Mouse (Mus musculus) left cerebral cortex, adult 9 months (tissue): ENCODE measurements at regions not wholly inside any gene's neighbourhood (a gene's known extent, or its start where the extent isn't known, plus 50 kb on each side); places are given as distances from the start of the nearest gene placed in this dataset.
"Not testable (repeated sequence)": the region's sequence is repeated elsewhere in the genome, so short reads cannot be mapped to it uniquely, and the experiment has no call there.

Source experiments
- DNase-seq, 2 experiments: peaks; one replicate each; pipeline ENCODE4 v3.0.0; 2022; ENCODE audit warnings: low spot score in 2 of 2

- DNase-seq, result no peak
Observed at GRCm38 (mm10) chr3:18295921-18296320, 347.7 kb downstream of the Cypt12 start.

- DNase-seq, result no peak
Observed at GRCm38 (mm10) chr3:18298699-18299098, 350.5 kb downstream of the Cypt12 start.

- DNase-seq, result no peak
Observed at GRCm38 (mm10) chr3:18299502-18299901, 351.3 kb downstream of the Cypt12 start.

- no peak for DNase-seq
Observed at GRCm38 (mm10) chr3:18319433-18319832, 371.2 kb downstream of the Cypt12 start.

- DNase-seq, result no peak
Observed at GRCm38 (mm10) chr3:18333182-18333581, 385.0 kb downstream of the Cypt12 start.

- DNase-seq, result no peak
Observed at GRCm38 (mm10) chr3:18339189-18339588, 391.0 kb downstream of the Cypt12 start.

GRCm38 (mm10) chr3:18341757-18342156, 393.5 kb downstream of the Cypt12 start:
- DNase-seq, result no peak

- DNase-seq, result no peak
Observed at GRCm38 (mm10) chr3:18378014-18379005, 430.1 kb downstream of the Cypt12 start.

GRCm38 (mm10) chr3:18421886-18422575, 473.8 kb downstream of the Cypt12 start:
- peak; percentile 27 for DNase-seq

- DNase-seq, result no peak
Observed at GRCm38 (mm10) chr3:18428908-18429307, 480.7 kb downstream of the Cypt12 start.

- no peak for DNase-seq
Observed at GRCm38 (mm10) chr3:18438845-18439244, 490.6 kb downstream of the Cypt12 start.

GRCm38 (mm10) chr3:18452197-18452933, 504.2 kb downstream of the Cypt12 start:
- DNase-seq, result peak in 1 of 2 experiments; percentile 13

- DNase-seq, result no peak
Observed at GRCm38 (mm10) chr3:18453220-18453985, 505.2 kb downstream of the Cypt12 start.

- DNase-seq, result no peak
Observed at GRCm38 (mm10) chr3:18453986-18454291, 505.7 kb downstream of the Cypt12 start.

GRCm38 (mm10) chr3:18454558-18455191, 506.5 kb downstream of the Cypt12 start:
- not testable (repeated sequence) for DNase-seq

GRCm38 (mm10) chr3:18456033-18456690, 508.0 kb downstream of the Cypt12 start:
- DNase-seq, result no peak

- no peak for DNase-seq
Observed at GRCm38 (mm10) chr3:18460267-18460666, 512.1 kb downstream of the Cypt12 start.

- DNase-seq, result no peak
Observed at GRCm38 (mm10) chr3:18471846-18472245, 523.6 kb downstream of the Cypt12 start.

- DNase-seq, result no peak
Observed at GRCm38 (mm10) chr3:18479557-18479956, 531.3 kb downstream of the Cypt12 start.

GRCm38 (mm10) chr3:18482006-18482405, 533.8 kb downstream of the Cypt12 start:
- no peak for DNase-seq
